Mouse (Mus musculus) liver, embryonic 16.5 days (tissue): ENCODE results near the gene U2af1. TPM values are rescaled to one million over a fixed set of nuclear protein-coding genes. Genes with fewer than 3 reads are reported as not detected.
"Not testable (repeated sequence)": the region's sequence is repeated elsewhere in the genome, so short reads cannot be mapped to it uniquely, and the experiment has no call there.

Source experiments
- ATAC-seq: fragments of 200-750 bp; cut with Nextera tagmentation; 2 replicates; pipeline ENCODE4 v1.8.0; 2017; ENCODE audit warnings: low read depth, mild to moderate bottlenecking, moderate number of reproducible peaks, moderate library complexity
- H3K27ac ChIP-seq: fragments of 300-500 bp; sonication (generic); 2 replicates; pipeline ENCODE4 v1.5.1; 2014; ENCODE audit warnings: mild to moderate bottlenecking, low read length
- H3K27me3 ChIP-seq: fragments of 300-500 bp; sonication (generic); 2 replicates; pipeline ENCODE4 v1.6.1; 2014; ENCODE audit warnings: low read depth, low read length, mixed read lengths; ENCODE audit not compliant: control insufficient read depth, insufficient read depth
- H3K36me3 ChIP-seq: fragments of 300-500 bp; sonication (generic); 2 replicates; pipeline ENCODE4 v1.6.1; 2014; ENCODE audit warnings: mild to moderate bottlenecking; ENCODE audit not compliant: control insufficient read depth, insufficient read depth
- H3K4me1 ChIP-seq: fragments of 300-500 bp; sonication (generic); 2 replicates; pipeline ENCODE4 v1.6.1; 2014; ENCODE audit warnings: low read depth, low read length, mixed read lengths; ENCODE audit not compliant: control insufficient read depth
- H3K4me2 ChIP-seq: fragments of 300-500 bp; sonication (generic); 2 replicates; pipeline ENCODE4 v1.6.1; 2014; ENCODE audit warnings: low read depth, low read length, mixed read lengths
- H3K4me3 ChIP-seq: fragments of 300-500 bp; sonication (generic); 2 replicates; pipeline ENCODE4 v1.5.1; 2014; ENCODE audit warnings: low read depth, mild to moderate bottlenecking, low read length
- H3K9ac ChIP-seq: fragments of 300-500 bp; sonication (generic); 2 replicates; pipeline ENCODE4 v1.6.1; 2014; ENCODE audit warnings: low read depth, low read length
- H3K9me3 ChIP-seq: fragments of 300-500 bp; sonication (generic); replicated peaks from 2 replicates; pipeline ENCODE4 v1.6.1; 2016; ENCODE audit warnings: low read length; ENCODE audit not compliant: control insufficient read depth
- WGBS: fragments of 180-500 bp; shearing (Covaris S2); extraction: QIAGEN DNeasy Blood & Tissue Kit; methylation state at CpG from one replicate; pipeline ENCODE4 v1.1.7; 2014; ENCODE audit not compliant: insufficient replicate concordance; 5-methylcytosine and 5-hydroxymethylcytosine counted together
- polyA plus RNA-seq: library from polyadenylated mRNA; unstranded; fragments of >200 nt; fragmentation: Nextera tagmentation; extraction: Ambion mirVana; gene quantifications from 2 replicates; pipeline ENCODE4 v1.2.1, GENCODE M21; 2015

U2af1 gene
- polyA plus RNA-seq, 1 experiment from 2014 or later: 126 TPM

- WGBS: 47% methylated on average over 4 of the region's 4 CpGs
- H3K4me1 ChIP-seq: no peaks in the 10 kb centered on the region
- no peak overlapping the region for H3K9ac ChIP-seq
- no peaks in the 10 kb centered on the region for H3K36me3 ChIP-seq
- H3K4me2 ChIP-seq: no peak overlapping the region
- no peak overlapping the region for H3K4me3 ChIP-seq
- H3K9me3 ChIP-seq: no peaks in the 10 kb centered on the region
- no peak for ATAC-seq
- no peaks in the 10 kb centered on the region for H3K27me3 ChIP-seq
- H3K27ac ChIP-seq: no peak overlapping the region
Measured at GRCm38 (mm10) chr17:31613086-31613755, 45.5 kb downstream of the U2af1 start.

- no peaks in the 10 kb centered on the region for H3K9me3 ChIP-seq
Measured at GRCm38 (mm10) chr17:31609895-31610294, 48.8 kb downstream of the U2af1 start.

GRCm38 (mm10) chr17:31609173-31609572 lies 49.5 kb downstream of the U2af1 start:
- 88% methylated on average over 3 of the region's 3 CpGs for WGBS

More at GRCm38 (mm10) chr17:31609895-31610294, 48.8 kb downstream of the U2af1 start:
- WGBS: 75% methylated on average over 3 of the region's 3 CpGs
- H3K4me3 ChIP-seq: no peak overlapping the region
- no peaks in the 10 kb centered on the region for H3K27me3 ChIP-seq
- ATAC-seq: no peak
- H3K27ac ChIP-seq: no peak overlapping the region
- no peaks in the 10 kb centered on the region for H3K4me1 ChIP-seq
- no peaks in the 10 kb centered on the region; the same call in none of the 2 replicates for H3K36me3 ChIP-seq
- H3K4me2 ChIP-seq: no peak overlapping the region
- H3K9ac ChIP-seq: no peak overlapping the region

GRCm38 (mm10) chr17:31607256-31607951 lies 51.3 kb downstream of the U2af1 start:
- Histone ChIP-seq H3K27me3 (no peaks in the 10 kb centered on the region), H3K4me2 (no peak overlapping the region), H3K4me1 (no peaks in the 10 kb centered on the region), H3K4me3 (no peak overlapping the region), H3K9ac (no peak overlapping the region), H3K27ac (peak overlapping the region; percentile 17; the same call in 1 of the 2 replicates), H3K9me3 (no peaks in the 10 kb centered on the region), H3K36me3 (peaks cover 7% of the 10 kb centered on the region)
- ATAC-seq: no peak
- 71% methylated on average over 8 of the region's 8 CpGs for WGBS

More at GRCm38 (mm10) chr17:31609173-31609572, 49.5 kb downstream of the U2af1 start:
- not testable (repeated sequence) for H3K4me2 ChIP-seq, H3K27me3 ChIP-seq, H3K4me1 ChIP-seq, H3K27ac ChIP-seq, H3K9me3 ChIP-seq, H3K36me3 ChIP-seq, H3K9ac ChIP-seq, ATAC-seq, H3K4me3 ChIP-seq

GRCm38 (mm10) chr17:31606424-31606823 lies 52.3 kb downstream of the U2af1 start:
- Histone ChIP-seq H3K9me3 (no peaks in the 10 kb centered on the region), H3K4me1 (no peaks in the 10 kb centered on the region), H3K9ac (no peak overlapping the region), H3K4me2 (no peak overlapping the region), H3K27me3 (no peaks in the 10 kb centered on the region), H3K36me3 (peaks cover 7% of the 10 kb centered on the region), H3K4me3 (no peak overlapping the region), H3K27ac (no peak overlapping the region)
- no peak for ATAC-seq
- 62% methylated on average over 7 of the region's 7 CpGs for WGBS

- no peak overlapping the region for H3K4me3 ChIP-seq
- 75% methylated on average over 8 of the region's 8 CpGs for WGBS
- no peak overlapping the region for H3K9ac ChIP-seq
- no peak overlapping the region for H3K4me2 ChIP-seq
- peaks cover 9% of the 10 kb centered on the region for H3K36me3 ChIP-seq
- H3K9me3 ChIP-seq: no peaks in the 10 kb centered on the region
- no peaks in the 10 kb centered on the region; the same call in 1 of the 2 replicates for H3K4me1 ChIP-seq
- no peak for ATAC-seq
- no peak overlapping the region for H3K27ac ChIP-seq
- H3K27me3 ChIP-seq: no peaks in the 10 kb centered on the region
Measured at GRCm38 (mm10) chr17:31598593-31598992, 60.1 kb downstream of the U2af1 start.

- H3K4me2 ChIP-seq: no peak overlapping the region
- H3K27me3 ChIP-seq: no peaks in the 10 kb centered on the region
- H3K9me3 ChIP-seq: no peaks in the 10 kb centered on the region
- H3K4me1 ChIP-seq: no peaks in the 10 kb centered on the region; the same call in 1 of the 2 replicates
- H3K4me3 ChIP-seq: no peak overlapping the region
- H3K9ac ChIP-seq: no peak overlapping the region
- no peak for ATAC-seq
- H3K27ac ChIP-seq: no peak overlapping the region
- 76% methylated on average over 9 of the region's 9 CpGs for WGBS
- peaks cover 5% of the 10 kb centered on the region; the same call in 1 of the 2 replicates for H3K36me3 ChIP-seq
Measured at GRCm38 (mm10) chr17:31597957-31598356, 60.7 kb downstream of the U2af1 start.
